ENCODE assay signal across 7 mouse cellular contexts in genomic region chr11:87584711-87585505, GRCm38 (mm10). TPM values are rescaled to one million over a fixed set of nuclear protein-coding genes. Genes with fewer than 3 reads are reported as not detected.
DNase-seq lines count a peak whose midpoint lies in the region; ATAC-seq lines count a peak whose summit lies in the region.

No protein-coding gene starts in this region.

- peaks cover 18% of the 10 kb centered on the region; the same call in 1 of the 2 replicates for H3K27me3 ChIP-seq in heart, embryonic 10.5 days (ENCODE audit: insufficient read depth, poor library complexity, severe bottlenecking)

- peaks cover 45% of the 10 kb centered on the region for H3K4me1 ChIP-seq in heart, embryonic 10.5 days

- 78% methylated on average over 10 of the region's 10 CpGs for WGBS in heart, embryonic 10.5 days

- DNase-seq in ovary, postnatal 36 days (ENCODE audit: low spot score): peak; percentile 22
- DNase-seq in ovary, postnatal 10 days (ENCODE audit: low spot score): no peak
- no peak for DNase-seq in heart, embryonic 10.5 days (ENCODE audit: low spot score)
- DNase-seq in kidney, postnatal 36 days: peak; percentile 70 to 71
- no peak for DNase-seq in spleen, postnatal 14 days (ENCODE audit: low spot score in 2 of 2)
- DNase-seq in natural killer cell, adult 2 months (ENCODE audit: low spot score in 2 of 2): no peak

- no peak overlapping the region for H3K4me3 ChIP-seq in heart, embryonic 10.5 days

- H3K36me3 ChIP-seq in heart, embryonic 10.5 days: no peaks in the 10 kb centered on the region

- peak overlapping the region; percentile 36; the same call in 1 of the 2 replicates for H3K27ac ChIP-seq in heart, embryonic 10.5 days

- no peak for ATAC-seq in inflammation-experienced regulatory T-cells, adult 6 months

- H3K9me3 ChIP-seq in heart, embryonic 10.5 days: no peaks in the 10 kb centered on the region

RNA-seq across cellular contexts. Expression of gene Mtmr4, which starts 7.1 kb away (rescaled TPM):
- polyA plus RNA-seq in heart, embryonic 10.5 days (2016; fragmentation: Nextera tagmentation; extraction: Ambion mirVana): 29.7 and 38.1 TPM in 2 replicates
- 10 to 100 TPM in 2 of 3 experiments, 1 to 10 TPM in 1; 8.4 to 10.3 (median 10.3) TPM for polyA plus RNA-seq in inflammation-experienced regulatory T-cells, adult 6 months (2017; shearing (Covaris generic))

RNA-seq across cellular contexts. Expression of gene Sept4, which starts 16.2 kb away (rescaled TPM):
- polyA plus RNA-seq in heart, embryonic 10.5 days (2016; fragmentation: Nextera tagmentation; extraction: Ambion mirVana): 11.2 and 14.3 TPM in 2 replicates
- 1 to 10 TPM in 2 of 3 experiments, under 1 TPM in 1; 0.28 to 1.9 (median 1.8) TPM for polyA plus RNA-seq in inflammation-experienced regulatory T-cells, adult 6 months (2017; shearing (Covaris generic))

RNA-seq across cellular contexts. Expression of gene Gm11492, which starts 18.5 kb away (rescaled TPM):
- not detected in 2 replicates for polyA plus RNA-seq in heart, embryonic 10.5 days (2016; fragmentation: Nextera tagmentation; extraction: Ambion mirVana)
- not detected for polyA plus RNA-seq in inflammation-experienced regulatory T-cells, adult 6 months (2017; shearing (Covaris generic))

RNA-seq across cellular contexts. Expression of gene Hsf5, which starts 32.1 kb away (rescaled TPM):
- polyA plus RNA-seq in heart, embryonic 10.5 days (2016; fragmentation: Nextera tagmentation; extraction: Ambion mirVana): 0.15 and 0.21 TPM in 2 replicates
- polyA plus RNA-seq in inflammation-experienced regulatory T-cells, adult 6 months (2017; shearing (Covaris generic)): under 1 TPM; 0.21 to 0.34 (median 0.23) TPM

Comparison
In these comparisons a context has a peak if more than half of its experiments do, and no peak if none do; other contexts are left out.
1. DNase-seq: peak in ovary, postnatal 36 days (single experiment) and kidney, postnatal 36 days (2 of 2); none in ovary, postnatal 10 days (single experiment), heart, embryonic 10.5 days (single experiment), spleen, postnatal 14 days (0 of 2) and natural killer cell, adult 2 months (0 of 2).